In the genomic region with DNA sequence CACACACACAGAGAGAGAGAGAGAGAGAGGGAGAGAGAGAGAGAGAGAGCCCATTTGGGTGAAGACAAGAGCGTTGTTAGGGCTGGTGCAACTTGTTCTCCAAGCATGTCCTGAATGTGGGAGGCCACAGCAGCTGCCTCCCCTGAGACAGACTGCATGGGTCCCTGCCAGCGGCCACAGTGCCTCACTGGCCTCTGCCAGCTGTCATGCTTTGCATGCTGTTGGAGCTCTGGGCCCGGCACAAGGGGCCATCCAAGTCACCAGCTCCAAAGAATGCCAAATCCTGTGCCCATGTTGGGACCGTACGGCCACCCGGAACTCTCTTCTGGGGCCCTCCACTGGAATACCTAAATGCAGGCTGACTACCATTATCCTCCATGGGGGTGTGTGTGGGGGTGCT, we compare ENCODE assay signal across 12 mouse cellular contexts. TPM values are rescaled to one million over a fixed set of nuclear protein-coding genes. Genes with fewer than 3 reads are reported as not detected.
A peak's percentile ranks its signal among the peaks of the same experiment; 100 is the strongest.
DNase-seq lines count a peak whose midpoint lies in the region; ATAC-seq lines count a peak whose summit lies in the region.
"Had no signal": no experiment of that assay in that cellular context is flagged by ENCODE, and none has a peak within 500 bp of the region (broad histone marks: within the 10 kb centered on the region; RNA-seq: fewer than 3 reads in every experiment).

No protein-coding gene starts in this region.

- H3K4me1 ChIP-seq in forebrain, embryonic 14.5 days (ENCODE audit: control insufficient read depth, insufficient read depth, low read length) = peaks cover 13% of the 10 kb centered on the region
- H3K4me1 ChIP-seq in forebrain, embryonic 16.5 days (replicated peaks; ENCODE audit: control insufficient read depth, insufficient read depth, low read length) = peaks cover 27% of the 10 kb centered on the region

- H3K9me3 ChIP-seq in forebrain, embryonic 14.5 days (replicated peaks; ENCODE audit: control insufficient read depth, low read length) = no peaks in the 10 kb centered on the region
- H3K9me3 ChIP-seq in forebrain, embryonic 16.5 days (ENCODE audit: control insufficient read depth, low read length) = no peaks in the 10 kb centered on the region
- H3K9me3 ChIP-seq: liver, embryonic 13.5 days; megakaryocyte, embryonic 14.5 days had no signal

- H3K27me3 ChIP-seq in forebrain, embryonic 14.5 days (replicated peaks; ENCODE audit: control insufficient read depth, insufficient read depth, low read length) = peaks cover 72% of the 10 kb centered on the region
- peaks cover 77% of the 10 kb centered on the region for H3K27me3 ChIP-seq in forebrain, embryonic 16.5 days (replicated peaks; ENCODE audit: control insufficient read depth, insufficient read depth, low read length)

- H3K4me3 ChIP-seq in forebrain, embryonic 14.5 days (ENCODE audit: low read depth, low read length) = no peak overlapping the region
- H3K4me3 ChIP-seq in forebrain, embryonic 16.5 days (replicated peaks; ENCODE audit: low read length) = no peak overlapping the region
- H3K4me3 ChIP-seq: liver, embryonic 13.5 days; megakaryocyte, embryonic 14.5 days had no signal

- no peak overlapping the region for H3K27ac ChIP-seq in forebrain, embryonic 14.5 days (ENCODE audit: low read depth, low read length)
- H3K27ac ChIP-seq in forebrain, embryonic 16.5 days (ENCODE audit: low read length) = no peak overlapping the region
- H3K27ac ChIP-seq: liver, embryonic 13.5 days had no signal

- no peak overlapping the region for H3K4me2 ChIP-seq in forebrain, embryonic 14.5 days (ENCODE audit: low read length)
- no peak overlapping the region for H3K4me2 ChIP-seq in forebrain, embryonic 16.5 days (ENCODE audit: low read length)
- H3K4me2 ChIP-seq: liver, embryonic 13.5 days had no signal

- 72% methylated on average over 6 of the region's 6 CpGs for WGBS in forebrain, embryonic 14.5 days
- 71% methylated on average over 6 of the region's 6 CpGs for WGBS in forebrain, embryonic 16.5 days

- no peak overlapping the region for H3K9ac ChIP-seq in forebrain, embryonic 14.5 days (ENCODE audit: low read length)
- no peak overlapping the region for H3K9ac ChIP-seq in forebrain, embryonic 16.5 days (replicated peaks; ENCODE audit: low read depth, low read length)
- H3K9ac ChIP-seq: liver, embryonic 13.5 days had no signal

- no peaks in the 10 kb centered on the region for H3K36me3 ChIP-seq in forebrain, embryonic 14.5 days (ENCODE audit: control insufficient read depth, insufficient read depth, low read length)
- no peaks in the 10 kb centered on the region for H3K36me3 ChIP-seq in forebrain, embryonic 16.5 days (ENCODE audit: control insufficient read depth, insufficient read depth)
- H3K36me3 ChIP-seq: liver, embryonic 13.5 days had no signal

- ATAC-seq in forebrain, embryonic 14.5 days = no peak
- no peak for ATAC-seq in forebrain, embryonic 16.5 days

- DNase-seq in forebrain, embryonic 14.5 days (ENCODE audit: low spot score) = peak; percentile 12
- peak; percentile 47 for DNase-seq in retina, postnatal 1 day
- no peak for DNase-seq in retina, embryonic 14.5 days (ENCODE audit: low spot score)
- peak; percentile 36 to 79 for DNase-seq in left cerebral cortex, adult 8-10 months (ENCODE audit: low spot score in 2 of 2)
- no peak for DNase-seq in thymus, postnatal 0 days (ENCODE audit: low spot score)
- no peak for DNase-seq in lung, postnatal 25 days (ENCODE audit: low spot score)
- DNase-seq in urinary bladder, postnatal 14 days (ENCODE audit: low spot score) = no peak
- DNase-seq: kidney, postnatal 14 days; liver, embryonic 13.5 days had no signal

RNA-seq across cellular contexts. Expression of gene Olig1, which starts 3.6 kb away (rescaled TPM):
- 18.0 and 31.1 TPM in 2 replicates for polyA plus RNA-seq in forebrain, embryonic 14.5 days (2014; fragmentation: Nextera tagmentation; extraction: Ambion mirVana)
- 32.3 and 39.7 TPM in 2 replicates for polyA plus RNA-seq in forebrain, embryonic 16.5 days (2015; fragmentation: Nextera tagmentation; extraction: Ambion mirVana)
- total RNA-seq in left cerebral cortex, adult 8-10 months (2022) = 100 to 1,000 TPM in 1 of 4 experiments, 10 to 100 TPM in 3; 91.6 to 102 (median 92.5) TPM
- 0.13 and 0.16 TPM in 2 replicates for polyA plus RNA-seq in thymus, postnatal 0 days (2015; fragmentation: Nextera tagmentation; extraction: Ambion mirVana)

RNA-seq across cellular contexts. Expression of gene Olig2, which starts 40.7 kb away (rescaled TPM):
- 5.2 and 6.3 TPM in 2 replicates for polyA plus RNA-seq in forebrain, embryonic 14.5 days (2014; fragmentation: Nextera tagmentation; extraction: Ambion mirVana)
- 4.7 and 5.7 TPM in 2 replicates for polyA plus RNA-seq in forebrain, embryonic 16.5 days (2015; fragmentation: Nextera tagmentation; extraction: Ambion mirVana)
- total RNA-seq in left cerebral cortex, adult 8-10 months (2022) = 10 to 100 TPM; 22.0 to 24.1 (median 22.8) TPM
- polyA plus RNA-seq in thymus, postnatal 0 days (2015; fragmentation: Nextera tagmentation; extraction: Ambion mirVana) = 0.05 TPM in 1 of 2 replicates, not detected in the other
- polyA plus RNA-seq: liver, embryonic 13.5 days; testis, adult 2 months had no signal

Comparison
In these comparisons a context has a peak if more than half of its experiments do, and no peak if none do; other contexts are left out.
1. DNase-seq: peak in forebrain, embryonic 14.5 days (single experiment), retina, postnatal 1 day (single experiment) and left cerebral cortex, adult 8-10 months (2 of 2); none in retina, embryonic 14.5 days (single experiment), thymus, postnatal 0 days (single experiment), lung, postnatal 25 days (single experiment) and urinary bladder, postnatal 14 days (single experiment).
2. RNA of gene Olig1, which starts 3.6 kb away (polyA plus RNA-seq): 32.3 to 39.7 TPM in forebrain, embryonic 16.5 days and 18.0 to 31.1 TPM in forebrain, embryonic 14.5 days; 0.13 to 0.16 TPM in thymus, postnatal 0 days; every median in the first group is over 10 times any median in the second.